Mouse (Mus musculus): ENCODE measurements around the gene Map2k2. TPM values are rescaled to one million over a fixed set of nuclear protein-coding genes. Genes with fewer than 3 reads are reported as not detected.
"Not testable (repeated sequence)": the region's sequence is repeated elsewhere in the genome, so short reads cannot be mapped to it uniquely, and the experiment has no call there.

The Map2k2 gene
- total RNA-seq, 2 experiments from 2014 or later: 50.2 to 111 TPM

DNA sequence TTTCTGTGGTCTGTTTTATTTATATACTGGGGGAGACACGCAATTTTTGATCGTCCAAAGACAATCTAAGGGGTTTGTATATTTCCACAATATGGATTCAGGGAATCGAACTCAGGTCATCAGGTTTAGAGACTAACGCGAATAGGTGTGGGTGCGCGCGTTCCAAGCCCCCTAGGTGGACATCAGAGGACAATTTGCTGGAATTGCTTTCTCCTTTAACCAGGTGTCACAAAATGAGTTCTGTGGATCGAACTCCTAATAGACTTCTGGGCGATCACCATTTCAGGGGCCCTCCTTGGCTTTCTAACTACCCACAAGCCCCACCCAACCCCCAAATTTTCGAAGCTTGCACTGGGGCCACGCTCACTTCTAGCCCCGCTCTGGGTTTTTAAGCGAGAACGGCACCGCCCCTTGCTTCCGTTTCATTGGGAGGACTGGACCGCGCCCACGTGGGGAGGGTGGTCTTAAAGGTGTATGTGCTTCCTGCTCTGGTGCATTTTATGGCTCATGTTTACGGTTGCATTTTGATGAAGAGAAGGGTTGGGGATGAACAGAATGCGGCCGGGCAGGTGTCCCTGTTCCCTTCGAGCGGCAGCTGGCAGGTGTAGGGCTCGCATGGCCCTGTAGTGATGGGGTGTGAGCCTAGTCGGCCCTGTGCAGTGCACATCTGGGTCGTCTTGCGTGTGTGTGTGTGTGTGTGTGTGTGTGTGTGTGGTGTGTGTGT is 63.0 kb downstream of the Map2k2 start:
- peak; percentile 66 for ATAC-seq (replicated peaks; ENCODE audit: low FRiP score, low TSS enrichment, poor library complexity, severe bottlenecking)

DNA sequence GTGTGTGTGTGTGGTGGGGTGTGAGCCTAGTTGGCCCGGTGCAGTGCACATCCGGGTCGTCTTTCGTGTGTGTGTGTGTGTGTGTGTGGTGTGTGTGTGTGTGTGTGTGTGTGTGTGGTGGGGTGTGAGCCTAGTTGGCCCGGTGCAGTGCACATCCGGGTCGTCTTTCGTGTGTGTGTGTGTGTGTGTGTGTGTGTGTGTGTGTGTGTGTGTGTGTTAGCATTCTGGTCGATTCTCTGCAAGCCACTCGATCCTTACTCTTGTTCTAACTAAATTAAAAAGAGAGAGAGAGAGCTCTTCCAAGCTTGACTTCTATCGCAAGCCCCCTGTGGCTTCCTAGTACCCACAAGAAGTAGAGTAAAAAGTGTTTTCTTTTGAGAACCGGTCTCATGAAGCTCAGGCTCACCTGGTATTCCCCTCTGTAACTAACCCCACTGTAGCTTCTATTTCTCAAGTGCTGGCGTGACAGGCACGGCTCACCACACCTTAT is 63.7 kb downstream of the Map2k2 start:
- ATAC-seq (replicated peaks; ENCODE audit: low FRiP score, low TSS enrichment, poor library complexity, severe bottlenecking): not testable (repeated sequence)

DNA sequence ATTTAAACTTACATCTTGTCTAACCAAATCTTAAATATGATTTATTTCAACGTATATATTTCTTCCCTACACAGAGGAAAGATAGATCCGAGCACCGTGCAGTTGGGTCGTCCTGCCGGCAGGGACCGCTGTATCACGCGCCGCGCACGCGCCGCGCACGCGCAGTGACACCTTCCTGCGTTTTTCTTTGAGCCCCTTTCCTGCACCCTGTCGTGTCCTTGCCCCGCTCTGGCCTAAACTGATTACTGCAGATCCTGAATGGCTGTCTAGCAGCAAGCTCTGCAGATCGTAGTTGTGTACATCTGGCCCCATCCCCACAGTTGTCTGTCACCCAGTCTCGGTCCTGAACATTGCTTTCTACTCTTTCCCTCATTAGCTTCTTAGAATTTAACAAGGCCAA is 67.4 kb downstream of the Map2k2 start:
- ATAC-seq (replicated peaks; ENCODE audit: low FRiP score, low TSS enrichment, poor library complexity, severe bottlenecking): peak; percentile 41

DNA sequence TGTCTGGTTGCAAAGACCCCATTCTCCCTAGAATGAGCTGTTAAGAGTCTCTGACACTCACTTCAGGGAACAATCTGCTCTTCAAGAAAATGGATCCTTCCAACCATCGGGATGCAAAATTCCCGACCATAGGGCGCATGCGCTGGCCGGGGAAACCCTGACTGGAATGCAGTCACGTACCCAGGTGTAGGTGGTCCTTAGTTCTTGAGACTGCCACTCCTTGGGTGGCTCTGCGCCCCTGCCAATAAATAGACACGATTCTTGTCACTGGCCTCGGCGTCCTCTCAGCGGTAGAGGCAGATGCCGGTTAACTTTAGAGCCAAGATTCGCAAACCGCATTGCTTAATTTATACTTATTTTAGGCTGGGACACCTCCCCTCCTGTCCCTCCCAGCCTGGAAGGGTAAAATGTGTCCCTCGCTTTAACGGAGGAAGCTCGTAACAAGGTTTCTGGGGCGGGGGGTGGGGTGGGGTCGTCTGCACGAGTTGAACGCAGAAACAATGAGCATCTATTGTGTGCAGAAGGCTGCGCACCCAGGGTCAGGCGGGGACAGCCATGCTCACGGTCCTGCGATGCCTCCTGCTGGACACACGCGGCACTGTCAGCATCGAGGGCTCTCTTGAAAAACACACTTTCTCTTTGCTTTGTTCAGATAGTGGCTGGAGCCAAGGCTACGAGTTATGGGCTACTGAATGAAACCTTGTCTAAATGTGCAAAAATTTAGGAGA is 69.1 kb downstream of the Map2k2 start:
- peak; percentile 62 for ATAC-seq (replicated peaks; ENCODE audit: low FRiP score, low TSS enrichment, poor library complexity, severe bottlenecking)

DNA sequence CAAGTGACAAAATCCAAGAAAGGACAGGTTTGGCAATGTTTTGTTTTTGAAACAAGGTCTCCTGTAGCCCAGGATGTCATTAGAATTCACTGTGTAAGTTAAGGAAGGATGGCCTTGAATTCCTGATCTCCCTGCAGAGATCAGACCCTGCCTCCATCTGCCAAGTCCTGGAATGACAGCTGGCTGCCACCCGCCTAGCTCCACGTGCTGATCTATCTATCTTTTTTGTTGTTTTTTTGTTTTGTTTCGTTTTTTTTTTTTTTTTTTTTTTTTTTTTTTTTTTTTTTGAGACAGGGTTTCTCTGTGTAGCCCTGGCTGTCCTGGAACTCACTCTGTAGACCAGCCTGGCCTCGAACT is 69.6 kb downstream of the Map2k2 start:
- not testable (repeated sequence) for ATAC-seq (replicated peaks; ENCODE audit: low FRiP score, low TSS enrichment, poor library complexity, severe bottlenecking)

DNA sequence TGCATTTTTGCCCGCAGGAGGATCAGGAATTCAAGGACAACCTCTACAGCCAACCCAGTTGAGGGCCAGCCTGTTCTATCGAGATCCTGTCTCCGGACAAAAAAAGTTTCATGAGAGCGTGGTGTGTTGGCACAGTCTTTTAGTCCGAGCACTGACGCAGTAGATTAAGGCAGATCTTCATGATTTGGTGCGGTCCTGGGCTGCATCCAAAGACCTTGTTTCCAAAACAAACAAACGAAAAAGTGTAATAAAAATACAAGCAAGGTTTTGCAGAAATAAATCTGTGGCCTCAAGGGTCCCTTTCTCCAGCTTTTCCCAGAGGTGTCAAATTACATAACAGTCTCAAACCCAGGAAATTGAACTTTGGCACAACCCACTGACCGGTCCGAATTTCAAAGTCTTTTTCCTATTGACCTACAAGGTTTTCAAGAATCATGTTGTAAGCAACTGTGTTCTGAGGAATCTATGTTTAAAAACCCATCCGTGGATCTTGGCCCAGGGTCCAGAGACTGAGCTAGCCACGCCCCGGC is 70.3 kb downstream of the Map2k2 start:
- ATAC-seq (replicated peaks; ENCODE audit: low FRiP score, low TSS enrichment, poor library complexity, severe bottlenecking): no peak

DNA sequence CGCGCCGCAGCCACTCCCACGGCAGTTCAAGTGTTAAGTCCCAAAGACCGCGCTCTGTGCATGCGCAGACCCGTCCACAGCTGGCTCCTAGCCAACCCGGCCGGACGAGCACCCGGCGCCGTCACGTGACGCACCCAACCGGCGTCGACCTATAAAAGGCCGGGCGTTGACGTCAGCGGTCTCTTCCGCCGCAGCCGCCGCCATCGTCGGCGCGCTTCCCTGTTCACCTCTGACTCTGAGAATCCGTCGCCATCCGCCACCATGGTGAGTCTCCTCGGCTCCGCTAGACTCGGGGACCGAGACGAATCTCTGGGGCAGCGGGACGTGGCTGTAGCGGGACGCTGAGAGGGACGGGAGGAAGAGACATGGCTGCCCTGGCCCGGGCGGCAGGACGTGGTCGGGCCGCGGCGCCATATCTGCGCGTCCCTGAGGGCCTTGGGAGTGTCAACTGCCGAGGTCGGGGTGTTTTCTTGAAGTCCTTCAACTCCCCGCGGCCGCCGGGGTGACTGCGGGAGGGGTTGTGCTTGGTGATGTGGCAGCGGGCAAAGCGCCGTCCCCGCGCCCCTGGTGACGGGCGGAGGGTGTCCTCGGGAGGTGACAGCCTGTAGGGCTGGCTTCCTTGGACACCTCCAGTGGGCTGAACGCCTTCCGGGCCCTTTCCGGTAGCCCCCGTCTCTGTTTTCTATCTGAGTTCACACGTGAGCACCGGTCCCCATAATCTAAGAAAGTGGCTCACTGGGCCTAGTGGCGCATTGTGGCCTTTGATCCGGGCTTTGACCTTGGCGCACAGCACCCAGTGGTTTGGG is 71.0 kb downstream of the Map2k2 start, which contains the start of gene Eef2:
Gene Eef2 (plus strand): TSS at position 166 of the 806 bp plus-strand sequence.
- ATAC-seq (replicated peaks; ENCODE audit: low FRiP score, low TSS enrichment, poor library complexity, severe bottlenecking): peak; percentile 20; the same call in 1 of the 2 replicates

DNA sequence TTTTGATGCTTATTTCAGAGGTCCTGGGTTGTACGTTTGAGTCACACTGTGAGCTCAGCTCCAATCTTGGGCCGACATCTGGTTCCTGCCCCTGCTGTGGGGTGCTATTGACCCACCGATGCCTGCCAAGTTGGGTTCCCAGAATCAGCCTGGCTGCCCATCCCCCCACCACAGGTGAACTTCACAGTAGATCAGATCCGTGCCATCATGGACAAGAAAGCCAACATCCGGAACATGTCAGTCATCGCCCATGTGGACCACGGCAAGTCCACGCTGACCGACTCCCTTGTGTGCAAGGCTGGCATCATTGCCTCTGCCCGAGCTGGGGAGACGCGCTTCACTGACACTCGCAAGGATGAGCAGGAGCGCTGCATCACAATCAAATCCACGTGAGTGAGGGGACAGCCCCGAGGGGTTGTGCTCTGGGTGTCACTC is 71.8 kb downstream of the Map2k2 start:
- no peak for ATAC-seq (replicated peaks; ENCODE audit: low FRiP score, low TSS enrichment, poor library complexity, severe bottlenecking)

DNA sequence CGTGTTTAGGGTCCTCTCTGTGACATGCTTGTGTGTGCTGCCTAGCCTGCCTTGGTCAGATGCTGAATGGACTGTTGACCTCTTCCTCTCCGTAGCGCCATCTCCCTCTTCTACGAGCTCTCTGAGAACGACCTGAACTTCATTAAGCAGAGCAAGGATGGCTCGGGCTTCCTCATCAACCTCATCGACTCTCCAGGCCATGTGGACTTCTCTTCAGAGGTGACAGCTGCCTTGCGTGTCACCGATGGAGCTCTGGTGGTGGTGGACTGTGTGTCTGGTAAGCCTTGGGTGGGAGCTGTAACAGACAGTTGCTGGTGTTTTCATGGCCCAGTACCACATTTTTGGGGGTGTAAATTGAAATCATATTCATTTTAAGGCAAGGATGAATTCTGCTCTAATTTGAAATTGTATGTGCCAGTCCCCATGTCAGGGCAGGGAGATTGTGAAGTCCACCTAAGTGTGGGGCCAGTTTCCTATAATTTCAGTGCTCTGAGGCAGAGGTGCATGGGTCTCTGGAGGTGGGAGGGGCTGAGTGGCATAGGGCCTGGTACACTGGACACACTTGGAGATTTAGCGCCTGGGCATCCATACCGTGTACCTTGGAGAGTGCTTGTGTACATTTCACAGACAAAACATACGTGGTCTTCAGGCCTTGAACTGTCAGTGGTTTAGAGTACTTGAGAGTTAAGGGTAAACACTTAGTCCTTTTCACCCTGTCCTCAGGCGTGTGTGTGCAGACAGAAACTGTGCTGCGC is 72.4 kb downstream of the Map2k2 start:
- no peak for ATAC-seq (replicated peaks; ENCODE audit: low FRiP score, low TSS enrichment, poor library complexity, severe bottlenecking)

DNA sequence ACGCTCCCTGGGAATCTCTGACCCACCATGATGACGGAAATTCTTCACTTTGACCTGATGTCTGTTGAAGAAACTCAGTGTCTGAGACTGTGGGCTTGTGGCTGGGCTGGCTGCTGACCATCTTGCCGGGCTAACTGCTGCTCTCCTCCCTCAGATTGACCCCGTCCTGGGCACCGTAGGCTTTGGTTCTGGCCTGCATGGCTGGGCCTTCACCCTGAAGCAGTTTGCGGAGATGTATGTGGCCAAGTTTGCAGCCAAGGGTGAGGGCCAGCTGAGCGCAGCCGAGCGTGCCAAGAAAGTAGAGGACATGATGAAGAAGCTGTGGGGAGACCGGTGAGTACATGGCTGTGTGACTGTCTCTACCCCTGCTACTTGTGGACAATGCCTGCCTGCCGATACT is 73.2 kb downstream of the Map2k2 start:
- ATAC-seq (replicated peaks; ENCODE audit: low FRiP score, low TSS enrichment, poor library complexity, severe bottlenecking): no peak

DNA sequence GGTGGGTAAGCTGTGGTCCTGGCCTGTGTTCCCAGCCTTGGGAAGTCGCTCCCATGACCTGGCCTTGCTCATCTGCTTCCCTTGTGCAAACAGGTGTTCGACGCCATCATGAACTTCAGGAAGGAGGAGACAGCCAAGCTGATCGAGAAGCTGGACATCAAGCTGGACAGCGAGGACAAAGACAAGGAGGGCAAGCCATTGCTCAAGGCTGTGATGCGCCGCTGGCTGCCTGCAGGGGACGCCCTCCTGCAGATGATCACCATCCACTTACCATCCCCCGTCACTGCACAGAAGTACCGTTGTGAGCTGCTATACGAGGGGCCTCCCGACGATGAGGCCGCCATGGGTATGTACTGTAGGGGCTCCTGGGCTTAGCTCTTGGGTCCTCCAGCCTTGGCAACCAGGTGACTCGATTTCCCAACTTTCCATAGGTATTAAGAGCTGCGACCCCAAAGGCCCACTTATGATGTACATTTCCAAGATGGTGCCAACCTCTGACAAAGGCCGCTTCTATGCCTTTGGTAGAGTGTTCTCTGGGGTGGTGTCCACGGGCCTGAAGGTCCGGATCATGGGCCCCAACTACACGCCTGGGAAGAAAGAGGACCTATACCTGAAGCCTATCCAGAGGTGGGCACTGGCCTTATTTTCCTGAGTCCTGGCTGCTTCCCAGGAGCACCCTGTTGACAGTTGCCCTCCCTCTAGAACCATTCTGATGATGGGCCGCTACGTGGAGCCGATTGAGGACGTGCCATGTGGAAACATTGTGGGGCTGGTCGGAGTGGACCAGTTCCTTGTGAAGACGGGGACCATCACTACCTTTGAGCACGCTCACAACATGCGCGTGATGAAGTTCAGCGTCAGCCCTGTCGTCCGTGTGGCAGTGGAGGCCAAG is 74.0 kb downstream of the Map2k2 start:
- ATAC-seq (replicated peaks; ENCODE audit: low FRiP score, low TSS enrichment, poor library complexity, severe bottlenecking): no peak

DNA sequence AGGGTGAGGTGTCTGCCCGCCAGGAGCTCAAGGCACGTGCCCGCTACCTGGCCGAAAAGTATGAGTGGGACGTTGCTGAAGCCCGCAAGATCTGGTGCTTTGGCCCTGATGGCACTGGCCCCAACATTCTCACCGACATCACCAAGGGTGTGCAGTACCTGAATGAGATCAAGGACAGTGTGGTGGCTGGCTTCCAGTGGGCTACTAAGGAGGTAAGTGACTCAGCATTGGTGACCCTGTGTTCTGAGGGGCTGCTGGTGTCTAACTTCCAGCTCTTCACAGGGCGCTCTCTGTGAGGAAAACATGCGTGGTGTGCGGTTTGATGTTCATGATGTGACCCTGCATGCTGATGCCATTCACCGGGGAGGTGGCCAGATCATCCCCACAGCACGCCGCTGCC is 75.2 kb downstream of the Map2k2 start:
- no peak for ATAC-seq (replicated peaks; ENCODE audit: low FRiP score, low TSS enrichment, poor library complexity, severe bottlenecking)

DNA sequence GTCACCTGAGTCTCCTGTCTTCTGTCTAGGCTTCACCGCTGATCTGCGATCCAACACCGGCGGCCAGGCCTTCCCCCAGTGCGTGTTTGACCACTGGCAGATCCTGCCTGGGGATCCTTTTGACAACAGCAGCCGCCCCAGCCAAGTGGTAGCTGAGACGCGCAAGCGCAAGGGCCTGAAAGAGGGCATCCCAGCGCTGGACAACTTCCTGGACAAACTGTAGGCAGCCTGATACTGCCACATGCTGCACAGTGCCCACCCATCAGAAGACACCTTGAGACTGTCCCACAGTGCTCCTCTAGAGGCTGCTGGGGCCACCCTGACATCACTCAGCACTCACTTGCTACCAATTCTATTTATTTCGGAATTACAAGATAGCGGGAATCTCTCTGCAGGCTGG is 76.1 kb downstream of the Map2k2 start:
- not testable (repeated sequence) for ATAC-seq (replicated peaks; ENCODE audit: low FRiP score, low TSS enrichment, poor library complexity, severe bottlenecking)

DNA sequence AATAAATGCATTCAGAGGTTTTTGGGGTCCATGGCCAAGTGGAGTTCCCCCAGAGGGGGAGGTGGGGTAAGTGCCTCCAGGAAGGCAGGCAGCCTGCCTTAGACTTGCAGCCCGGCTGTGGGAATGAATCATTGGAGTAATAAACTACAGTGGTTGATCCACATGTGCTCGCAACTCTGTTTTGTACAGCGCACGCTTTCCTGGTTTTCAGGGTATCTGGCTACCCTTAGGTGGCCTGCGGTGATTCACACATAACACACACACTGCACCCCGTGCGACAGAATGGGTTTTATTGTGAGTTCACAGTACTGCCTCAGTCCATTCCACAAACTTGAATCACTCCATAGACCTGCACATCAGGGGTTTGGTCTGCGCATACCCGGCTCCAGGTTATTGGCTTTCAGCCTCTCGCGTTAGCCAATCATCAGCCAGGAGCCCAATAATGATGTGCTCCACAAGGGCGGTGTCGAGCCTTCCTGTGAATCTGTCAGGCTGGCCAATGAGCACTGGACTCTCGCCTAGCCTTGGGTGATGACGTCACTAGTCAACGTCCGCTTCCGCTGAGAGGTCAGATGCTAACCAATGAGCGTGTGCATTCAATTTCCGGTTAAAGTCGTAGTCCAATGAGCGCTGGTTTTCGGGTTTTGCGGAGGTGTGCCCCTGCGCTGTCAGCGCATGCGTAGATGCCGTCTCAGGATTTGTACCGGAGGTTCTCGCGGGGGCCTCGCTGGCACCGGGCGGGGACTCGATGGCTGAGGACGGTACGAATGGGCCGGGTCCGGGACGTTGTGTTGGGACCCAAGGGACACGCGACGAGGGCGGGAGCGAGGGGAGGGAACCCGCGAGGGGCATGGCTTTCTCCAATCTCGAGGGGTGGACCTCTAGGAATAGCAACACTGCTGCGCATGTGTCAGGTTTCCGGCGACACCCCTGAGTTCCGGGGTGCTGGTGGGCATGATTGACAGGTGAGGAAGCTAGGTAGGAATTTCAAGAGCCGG is 76.9 kb downstream of the Map2k2 start, which contains the start of gene Dapk3:
Gene Dapk3 (plus strand): TSS at position 670 of the 998 bp plus-strand sequence.
- peak; percentile 84 for ATAC-seq (replicated peaks; ENCODE audit: low FRiP score, low TSS enrichment, poor library complexity, severe bottlenecking)

Measured in megakaryocyte-erythroid progenitor cell, adult 5-6 weeks (primary cell).